Mouse (Mus musculus) forebrain, postnatal 0 days (tissue): ENCODE measurements around the gene Carmil1. TPM values are rescaled to one million over a fixed set of nuclear protein-coding genes. Genes with fewer than 3 reads are reported as not detected.

Experiments
- ATAC-seq: fragments of 200-750 bp; cut with Nextera tagmentation; 2 replicates; pipeline ENCODE4 v1.8.0; 2017; ENCODE audit warnings: mild to moderate bottlenecking, moderate library complexity
- DNase-seq: peaks from one replicate; pipeline ENCODE4 v3.0.0-alpha.2; 2015
- H3K27ac ChIP-seq: fragments of 300-500 bp; sonication (generic); 2 replicates; pipeline ENCODE4 v1.5.1; 2014; ENCODE audit warnings: low read depth, mild to moderate bottlenecking, antibody characterized with exemption, low read length, moderate library complexity, mixed read lengths
- H3K27me3 ChIP-seq: fragments of 300-500 bp; sonication (generic); 2 replicates; pipeline ENCODE4 v1.6.1; 2014; ENCODE audit warnings: mild to moderate bottlenecking, low read length, mixed read lengths; ENCODE audit not compliant: insufficient read depth
- H3K36me3 ChIP-seq: fragments of 300-500 bp; sonication (generic); 2 replicates; pipeline ENCODE4 v1.6.1; 2014; ENCODE audit warnings: mild to moderate bottlenecking, moderate library complexity; ENCODE audit not compliant: insufficient read depth
- H3K4me1 ChIP-seq: fragments of 300-500 bp; sonication (generic); 2 replicates; pipeline ENCODE4 v1.6.1; 2014; ENCODE audit warnings: antibody characterized with exemption; ENCODE audit not compliant: insufficient read depth
- H3K4me2 ChIP-seq: fragments of 300-500 bp; sonication (generic); 2 replicates; pipeline ENCODE4 v1.6.1; 2014; ENCODE audit warnings: low read depth, mild to moderate bottlenecking, moderate library complexity
- H3K4me3 ChIP-seq: fragments of 300-500 bp; sonication (generic); 2 replicates; pipeline ENCODE4 v1.5.1; 2014; ENCODE audit warnings: low read depth, low read length, mixed read lengths
- H3K9ac ChIP-seq: fragments of 300-500 bp; sonication (generic); 2 replicates; pipeline ENCODE4 v1.6.1; 2014; ENCODE audit warnings: mild to moderate bottlenecking
- H3K9me3 ChIP-seq: fragments of 300-500 bp; sonication (generic); 2 replicates; pipeline ENCODE4 v1.6.1; 2016; ENCODE audit warnings: low read length
- CTCF ChIP-seq: sonication (generic); IDR thresholded peaks from 2 replicates; pipeline ENCODE4 v1.5.1; 2016; ENCODE audit warnings: antibody characterized with exemption, control low read depth, low read depth
- WGBS: fragments of 180-500 bp; shearing (Covaris S2); extraction: QIAGEN DNeasy Blood & Tissue Kit; methylation state at CpG from one replicate; pipeline ENCODE4 v1.1.7; 2014; 5-methylcytosine and 5-hydroxymethylcytosine counted together
- polyA plus RNA-seq: library from polyadenylated mRNA; unstranded; fragments of >200 nt; fragmentation: Nextera tagmentation; extraction: Ambion mirVana; gene quantifications from 2 replicates; pipeline ENCODE4 v1.2.1, GENCODE M21; 2015
- total RNA-seq: library from RNA; depleted of rRNA; stranded (reverse); fragments of >200 nt; gene quantifications from 2 replicates; pipeline ENCODE4 v1.2.3, GENCODE M21; 2014; rRNA removed

The Carmil1 gene
- total RNA-seq (44.4 and 47.9 TPM in 2 replicates), polyA plus RNA-seq (25.1 and 30.2 TPM in 2 replicates)

GRCm38 (mm10) chr13:24280439-24281431 is at the start of gene Carmil1:
Gene Carmil1, minus strand, starts transcription at chr13:24280795.
- Histone ChIP-seq H3K9me3 (no peaks in the 10 kb centered on the region), H3K27me3 (no peaks in the 10 kb centered on the region), H3K9ac (peak within 1 kb of the TSS; percentile 85), H3K4me2 (peak within 1 kb of the TSS; percentile 86), H3K4me3 (peak within 1 kb of the TSS; percentile 67), H3K36me3 (no peaks in the 10 kb centered on the region), H3K4me1 (peaks cover 17% of the 10 kb centered on the region), H3K27ac (peak within 1 kb of the TSS; percentile 94)
- 3% methylated on average over 85 of the region's 96 CpGs for WGBS
- DNase-seq = peak; percentile 92
- TF ChIP-seq CTCF = peak; percentile 85
- ATAC-seq = peak; percentile 98

DNA sequence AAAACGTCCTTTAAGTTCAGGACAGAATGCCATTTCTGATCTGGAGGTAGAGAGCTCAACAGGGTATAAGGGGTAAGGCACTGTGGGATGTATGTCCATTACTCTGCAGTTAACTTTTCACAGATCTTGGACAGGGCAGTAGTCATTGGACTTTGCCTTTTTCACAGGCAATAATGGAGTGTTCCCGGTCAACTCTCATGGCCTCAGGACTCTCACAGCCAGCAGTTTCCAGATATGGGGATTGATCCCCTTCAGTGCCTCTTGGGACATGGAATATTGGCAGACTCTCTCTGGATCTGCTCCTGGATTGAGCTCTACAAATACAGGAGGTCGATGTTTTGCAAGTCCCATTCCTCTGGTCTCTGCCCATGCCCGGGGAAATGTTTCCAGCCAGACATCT is 49.5 kb upstream of the Carmil1 start:
- no peak for ATAC-seq
- WGBS = 84% methylated on average over 4 of the region's 4 CpGs
- H3K27me3 ChIP-seq = no peaks in the 10 kb centered on the region
- no peak for TF ChIP-seq CTCF
- H3K4me3 ChIP-seq = no peak overlapping the region
- H3K9me3 ChIP-seq = no peaks in the 10 kb centered on the region
- H3K9ac ChIP-seq = no peak overlapping the region
- no peak overlapping the region for H3K27ac ChIP-seq
- DNase-seq = no peak
- no peak overlapping the region for H3K4me2 ChIP-seq
- H3K36me3 ChIP-seq = no peaks in the 10 kb centered on the region
- H3K4me1 ChIP-seq = no peaks in the 10 kb centered on the region

DNA sequence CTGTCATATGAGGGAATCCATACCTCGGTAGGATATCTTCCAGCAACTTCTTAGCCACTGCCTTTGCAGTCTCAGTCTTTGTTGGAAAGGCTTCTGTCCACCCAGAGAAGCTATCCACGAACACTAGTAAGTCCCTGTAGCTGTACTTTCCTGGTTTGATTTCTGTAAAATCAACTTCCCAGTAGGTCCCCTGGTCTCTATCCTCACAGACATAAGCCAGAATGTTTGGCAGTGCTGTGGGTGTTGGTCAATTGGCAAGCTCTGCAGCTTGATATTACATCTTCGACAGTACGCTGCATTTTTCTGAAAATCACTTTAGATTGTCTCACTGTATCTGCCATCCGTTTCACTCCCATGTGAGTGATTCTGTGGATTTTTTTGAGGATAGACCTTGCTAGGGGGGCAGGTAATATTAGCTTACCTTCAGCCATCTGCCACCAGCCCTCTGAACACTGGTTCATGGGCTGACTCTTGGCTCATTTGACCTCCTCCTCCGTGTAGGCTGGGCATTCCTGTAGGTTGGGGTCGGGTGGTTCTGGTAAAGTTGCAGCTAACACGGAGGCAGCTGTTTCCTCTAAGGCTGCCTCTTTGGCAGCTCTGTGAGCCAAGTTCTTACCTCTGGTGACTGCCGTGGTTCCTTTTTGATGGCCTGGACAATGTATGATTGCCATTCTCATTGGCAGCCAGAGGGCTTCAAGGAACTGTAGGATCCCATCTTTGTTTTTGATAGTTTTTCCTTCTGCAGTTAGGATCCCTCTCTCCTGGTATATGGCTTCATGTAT is 47.6 kb upstream of the Carmil1 start:
- no peak overlapping the region for H3K27ac ChIP-seq
- WGBS = 83% methylated on average over 9 of the region's 9 CpGs
- H3K4me3 ChIP-seq = no peak overlapping the region
- H3K9ac ChIP-seq = no peak overlapping the region
- DNase-seq (no peak), ATAC-seq (no peak)
- H3K4me1 ChIP-seq = no peaks in the 10 kb centered on the region
- H3K27me3 ChIP-seq = no peaks in the 10 kb centered on the region
- no peak overlapping the region for H3K4me2 ChIP-seq
- no peak for TF ChIP-seq CTCF
- no peaks in the 10 kb centered on the region for H3K36me3 ChIP-seq
- H3K9me3 ChIP-seq = no peaks in the 10 kb centered on the region

GRCm38 (mm10) chr13:24327201-24327600 is 46.6 kb upstream of the Carmil1 start, which contains the start of gene Cmah:
Gene Cmah, plus strand, starts transcription at chr13:24327404.
- H3K9me3 ChIP-seq = no peaks in the 10 kb centered on the region

GRCm38 (mm10) chr13:24321313-24321712 is 40.7 kb upstream of the Carmil1 start:
- WGBS = 49% methylated on average over 6 of the region's 6 CpGs
- H3K4me2 ChIP-seq = no peak overlapping the region
- no peak overlapping the region for H3K27ac ChIP-seq
- H3K9me3 ChIP-seq = no peaks in the 10 kb centered on the region
- no peak overlapping the region for H3K9ac ChIP-seq
- H3K4me3 ChIP-seq = no peak overlapping the region
- DNase-seq (no peak), ATAC-seq (peak; percentile 55)
- H3K4me1 ChIP-seq = no peaks in the 10 kb centered on the region
- TF ChIP-seq CTCF = no peak
- no peaks in the 10 kb centered on the region for H3K36me3 ChIP-seq
- no peaks in the 10 kb centered on the region for H3K27me3 ChIP-seq

More at GRCm38 (mm10) chr13:24327201-24327600, 46.6 kb upstream of the Carmil1 start, which contains the start of gene Cmah:
- Histone ChIP-seq H3K4me3 (no peak within 1 kb of the TSS), H3K27me3 (no peaks in the 10 kb centered on the region), H3K9ac (no peak within 1 kb of the TSS), H3K4me2 (no peak within 1 kb of the TSS), H3K27ac (no peak within 1 kb of the TSS), H3K36me3 (no peaks in the 10 kb centered on the region), H3K4me1 (no peaks in the 10 kb centered on the region)
- no peak for TF ChIP-seq CTCF
- WGBS = 85% methylated on average over 5 of the region's 5 CpGs
- DNase-seq (no peak), ATAC-seq (no peak)

GRCm38 (mm10) chr13:24318618-24319017 is 38.0 kb upstream of the Carmil1 start:
- peak; percentile 69; the same call in 1 of the 2 replicates for ATAC-seq
- Histone ChIP-seq H3K27me3 (no peaks in the 10 kb centered on the region), H3K9me3 (no peaks in the 10 kb centered on the region), H3K4me2 (no peak overlapping the region), H3K4me1 (no peaks in the 10 kb centered on the region), H3K27ac (no peak overlapping the region), H3K36me3 (no peaks in the 10 kb centered on the region), H3K9ac (no peak overlapping the region), H3K4me3 (no peak overlapping the region)
- TF ChIP-seq CTCF = peak; percentile 83
- DNase-seq = peak; percentile 79
- WGBS = 15% methylated on average over 4 of the region's 4 CpGs

DNA sequence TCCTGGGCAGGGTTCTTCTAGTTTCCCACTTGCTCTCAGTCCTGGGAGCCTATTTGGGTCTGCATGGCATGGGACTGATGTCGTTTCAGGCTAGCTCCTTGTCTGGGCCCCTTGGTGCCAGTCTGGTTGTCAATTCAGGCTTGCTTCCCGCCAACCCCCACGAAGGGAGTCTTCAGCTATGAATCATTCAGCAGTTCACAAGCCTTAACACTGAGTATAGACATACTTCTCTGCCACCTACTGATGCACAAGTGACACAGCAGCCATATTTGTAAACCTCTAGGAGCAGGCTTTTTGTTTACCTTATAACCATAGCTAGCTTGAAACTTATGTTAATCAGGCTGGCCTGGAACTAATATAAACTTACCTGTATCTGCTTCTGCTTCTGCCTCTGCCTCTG is 36.0 kb upstream of the Carmil1 start:
- WGBS = 50% methylated on average over 3 of the region's 3 CpGs
- peak; percentile 31 for DNase-seq
- H3K36me3 ChIP-seq = no peaks in the 10 kb centered on the region

More for the DNA sequence above, 36.0 kb upstream of the Carmil1 start:
- ATAC-seq = peak; percentile 76
- H3K4me2 ChIP-seq = no peak overlapping the region
- H3K4me3 ChIP-seq = no peak overlapping the region
- TF ChIP-seq CTCF = peak; percentile 59
- H3K27ac ChIP-seq = no peak overlapping the region
- no peaks in the 10 kb centered on the region for H3K9me3 ChIP-seq
- no peak overlapping the region for H3K9ac ChIP-seq
- no peaks in the 10 kb centered on the region for H3K4me1 ChIP-seq
- no peaks in the 10 kb centered on the region for H3K27me3 ChIP-seq
